Mouse (Mus musculus) mouse embryonic stem cell (cell line): ENCODE results near the gene Tnks1bp1.

Experiments used
- in situ Hi-C, 2 experiments: fragments of 300-500 bp; cut with MboI; formaldehyde crosslinking; loops; 1 replicate in 1 of 2; 3 replicates in 1 of 2; pipeline ENCODE4 v1.14.3; 2019 to 2020; ENCODE audit warnings: low sequenced_read_pairs in 2 of 2, low pct_unique_long_range_greater_than_20kb in 1 of 2, mixed read lengths in 1 of 2; ENCODE audit not compliant: unreplicated experiment in 1 of 2

Tnks1bp1 gene

DNA sequence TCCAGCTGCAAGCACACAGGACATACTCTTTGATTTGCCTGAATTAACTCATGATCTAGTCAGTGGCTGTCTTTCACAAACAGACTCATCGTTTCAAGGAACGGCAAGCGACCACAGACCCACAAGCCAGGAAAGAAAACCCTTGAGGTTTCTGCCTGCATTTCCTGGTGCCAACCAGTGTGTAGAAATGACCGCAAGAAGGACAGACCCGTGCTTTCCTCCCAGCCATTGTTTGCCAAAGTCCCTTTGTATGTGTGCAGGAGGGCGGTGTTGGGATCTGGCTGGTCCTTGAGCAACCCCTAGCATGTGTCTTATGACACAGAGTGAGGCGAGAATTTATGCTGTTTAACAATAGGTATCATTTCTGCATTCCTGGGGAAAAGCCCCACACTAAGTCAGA, 13.7 kb upstream of the Tnks1bp1 start:
- in situ Hi-C loops: no loop called here

GRCm38 (mm10) chr2:85036507-85037046, 11.2 kb upstream of the Tnks1bp1 start:
- in situ Hi-C loops: no loop called here

DNA sequence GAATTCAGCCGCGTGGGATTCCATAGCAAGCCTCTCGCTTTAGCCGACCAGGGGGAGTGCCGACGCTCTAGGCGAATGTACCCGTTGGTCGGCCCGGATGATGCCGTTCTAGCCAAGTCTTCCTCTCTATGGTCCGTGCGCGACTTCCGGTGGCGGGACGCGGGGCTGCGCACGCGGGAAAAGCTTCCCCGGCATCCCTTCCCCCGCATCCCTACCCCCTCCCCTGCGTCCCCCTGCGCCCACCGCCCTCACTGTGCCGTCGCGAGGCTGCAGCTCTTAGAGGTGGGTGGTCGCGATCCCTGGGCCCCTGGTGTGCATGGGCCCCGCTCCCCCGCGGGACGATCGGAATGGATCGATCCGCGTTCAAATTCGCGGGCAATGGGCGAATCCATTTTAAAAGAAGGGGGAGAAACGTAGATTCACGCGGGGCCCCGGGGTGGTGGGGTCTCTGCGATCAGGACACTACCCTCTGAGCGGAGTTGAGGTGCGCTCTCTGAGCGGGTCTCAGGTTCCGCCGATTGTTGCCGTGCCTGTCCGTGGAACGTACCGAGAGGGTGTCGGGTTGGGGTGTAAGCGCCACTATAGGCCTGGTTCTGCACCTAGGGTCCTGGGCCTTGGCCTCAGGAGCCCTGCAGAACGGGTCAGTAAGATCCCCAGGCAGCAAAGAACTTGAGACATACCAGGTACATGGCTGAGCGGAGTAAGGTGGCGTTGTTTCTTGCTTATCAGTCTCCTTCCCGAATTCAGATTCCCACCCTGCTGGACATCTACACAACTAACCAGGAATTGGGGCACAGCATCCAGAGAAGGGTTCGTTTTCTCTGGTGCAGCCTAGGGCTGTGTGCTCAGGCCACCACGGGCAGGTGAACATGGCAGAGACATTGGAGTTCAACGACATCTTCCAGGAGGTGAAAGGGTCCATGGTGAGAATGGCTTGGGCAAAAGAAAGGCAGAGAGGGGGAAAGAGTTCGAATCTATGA, 10.5 kb upstream of the Tnks1bp1 start, which contains the start of the genes Ssrp1 and P2rx3:
Gene Ssrp1, plus strand, starts transcription at position 188 of the 980 bp plus-strand sequence.
Gene P2rx3, minus strand, starts transcription at position 416 of the 980 bp plus-strand sequence.
- in situ Hi-C loops: no loop called here

- in situ Hi-C loops: no loop called here
These were observed 9.5 kb upstream of the Tnks1bp1 start for GRCm38 (mm10) chr2:85038336-85038735.

DNA sequence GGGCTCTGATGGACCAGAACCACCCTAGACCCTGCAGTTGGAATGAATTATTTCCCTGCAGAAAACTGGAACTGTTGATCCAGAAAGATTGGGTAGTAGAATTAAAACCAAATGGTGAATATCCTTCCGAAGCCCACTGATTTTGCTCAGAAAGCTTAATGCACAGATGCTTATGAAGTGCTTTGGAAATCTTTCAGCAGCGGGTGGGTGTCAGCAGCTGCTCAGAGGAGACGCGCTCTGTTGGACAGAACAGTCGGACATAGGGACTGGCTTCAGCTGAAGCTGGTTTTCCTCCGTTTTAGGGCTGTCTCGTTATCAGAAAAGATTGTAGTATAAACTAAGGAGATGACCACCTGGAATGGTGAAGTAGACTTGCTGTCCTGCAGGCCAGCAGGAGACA, 4.2 kb upstream of the Tnks1bp1 start:
- in situ Hi-C loops: no loop called here

DNA sequence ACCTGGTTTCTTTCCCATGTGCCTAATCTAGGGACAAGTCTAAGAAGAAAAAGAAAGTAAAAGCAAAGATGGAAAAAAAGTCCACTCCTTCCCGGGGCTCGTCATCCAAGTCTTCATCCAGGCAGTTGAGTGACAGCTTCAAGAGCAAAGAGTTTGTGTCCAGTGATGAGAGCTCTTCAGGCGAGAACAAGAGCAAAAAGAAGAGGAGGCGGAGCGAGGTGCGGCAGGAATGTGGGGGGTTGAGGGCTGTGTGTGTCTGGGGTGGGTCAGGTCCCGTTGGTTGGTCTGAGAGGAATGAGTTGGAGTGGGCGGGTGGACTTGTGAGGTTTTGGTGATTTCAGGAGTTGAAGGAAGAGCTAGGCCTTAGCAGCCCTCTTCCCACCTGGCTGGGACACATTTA, 1.6 kb upstream of the Tnks1bp1 start:
- in situ Hi-C loops: no loop called here

DNA sequence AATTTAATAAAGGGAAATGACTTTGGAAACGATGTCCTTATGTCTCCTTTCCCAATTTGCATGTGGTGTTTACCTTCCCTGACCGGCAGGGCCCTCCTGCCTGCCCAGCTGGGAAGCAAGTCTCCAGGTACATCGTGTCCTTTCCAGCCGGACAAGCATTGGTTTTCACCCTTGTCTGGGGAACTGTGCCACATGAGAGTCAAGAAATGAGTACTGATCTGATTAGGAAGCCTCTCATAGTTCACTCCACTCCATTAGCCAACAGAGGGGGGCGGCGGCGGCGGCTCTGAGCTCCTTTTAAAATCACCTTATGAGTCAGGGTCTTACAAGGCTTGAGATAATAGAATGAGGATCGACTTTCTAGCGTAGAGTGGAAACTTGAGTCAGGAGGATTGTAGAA, 741 bp upstream of the Tnks1bp1 start:
- in situ Hi-C loops: no loop called here

DNA sequence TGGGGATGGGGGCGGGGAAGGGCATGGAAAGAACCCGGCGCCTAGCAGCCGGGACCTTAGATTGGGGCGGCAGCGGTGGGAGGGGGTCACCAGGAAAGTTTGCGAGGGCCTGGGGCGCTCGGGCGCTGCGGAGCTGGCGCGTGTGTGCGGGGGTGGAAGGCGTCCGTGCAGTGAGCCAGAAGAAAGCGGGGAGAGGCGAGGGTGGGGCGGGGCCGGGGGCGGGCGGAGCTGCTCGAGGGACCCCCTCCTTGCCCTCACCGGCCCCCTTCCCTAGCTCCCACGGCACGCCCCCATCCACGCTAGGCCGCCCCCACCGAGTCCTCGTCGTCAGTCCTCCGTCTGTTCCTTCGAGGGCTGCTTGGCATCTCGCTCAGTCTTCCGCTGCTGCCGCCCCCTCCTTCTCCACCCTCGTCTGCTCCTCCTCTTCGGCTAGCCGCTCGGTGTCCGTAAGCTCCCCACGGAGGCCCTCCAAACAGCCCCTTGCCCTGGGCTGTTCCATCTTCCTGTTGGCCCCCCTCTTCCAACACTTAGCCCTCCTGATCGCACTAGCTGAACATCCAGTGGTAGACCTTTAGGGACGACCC, 438 bp downstream of the Tnks1bp1 start:
- in situ Hi-C loops: no loop called here

DNA sequence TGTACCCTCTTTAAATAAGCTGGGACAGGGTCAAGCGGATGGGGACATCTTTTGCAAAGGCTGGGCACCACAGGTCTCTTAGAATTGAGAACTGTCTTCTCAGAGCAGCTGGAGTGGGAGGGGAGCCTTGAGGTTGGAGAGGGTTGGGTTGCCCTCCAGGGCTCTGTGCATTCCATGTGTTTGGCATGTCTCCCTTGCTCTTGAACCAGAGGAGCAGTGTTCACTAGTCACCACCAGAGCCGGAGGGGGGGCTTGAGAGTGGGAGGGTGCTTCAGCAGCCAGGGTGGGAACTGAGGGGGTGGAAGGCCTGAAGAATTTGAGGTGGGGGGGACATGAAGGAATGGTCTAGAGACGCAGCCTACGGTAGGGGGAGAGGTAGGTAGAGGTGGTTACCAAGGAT, 1.5 kb downstream of the Tnks1bp1 start:
- in situ Hi-C loops: no loop called here

GRCm38 (mm10) chr2:85050001-85050634, 2.3 kb downstream of the Tnks1bp1 start:
- in situ Hi-C loops: no loop called here

DNA sequence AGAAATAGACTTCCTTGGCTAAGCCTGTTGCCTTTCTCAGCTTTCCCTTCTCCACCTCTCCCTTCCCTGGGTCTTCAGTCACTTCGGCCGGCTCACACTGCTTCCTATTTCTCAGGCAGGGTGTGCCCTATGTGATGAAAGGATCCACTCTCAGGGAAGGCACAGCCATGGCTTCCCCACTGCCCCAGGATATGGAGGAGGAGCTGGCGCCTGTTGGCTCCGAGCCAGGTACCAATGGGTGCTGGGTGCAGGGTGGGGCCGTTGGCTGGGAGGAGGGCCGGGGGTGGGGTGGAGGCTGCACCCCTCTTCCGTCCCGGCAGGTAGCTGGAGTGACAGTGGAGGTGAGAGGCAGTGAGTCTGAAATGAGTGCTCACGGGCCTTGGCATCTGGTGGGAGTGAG, 2.9 kb downstream of the Tnks1bp1 start:
- in situ Hi-C loops: no loop called here

DNA sequence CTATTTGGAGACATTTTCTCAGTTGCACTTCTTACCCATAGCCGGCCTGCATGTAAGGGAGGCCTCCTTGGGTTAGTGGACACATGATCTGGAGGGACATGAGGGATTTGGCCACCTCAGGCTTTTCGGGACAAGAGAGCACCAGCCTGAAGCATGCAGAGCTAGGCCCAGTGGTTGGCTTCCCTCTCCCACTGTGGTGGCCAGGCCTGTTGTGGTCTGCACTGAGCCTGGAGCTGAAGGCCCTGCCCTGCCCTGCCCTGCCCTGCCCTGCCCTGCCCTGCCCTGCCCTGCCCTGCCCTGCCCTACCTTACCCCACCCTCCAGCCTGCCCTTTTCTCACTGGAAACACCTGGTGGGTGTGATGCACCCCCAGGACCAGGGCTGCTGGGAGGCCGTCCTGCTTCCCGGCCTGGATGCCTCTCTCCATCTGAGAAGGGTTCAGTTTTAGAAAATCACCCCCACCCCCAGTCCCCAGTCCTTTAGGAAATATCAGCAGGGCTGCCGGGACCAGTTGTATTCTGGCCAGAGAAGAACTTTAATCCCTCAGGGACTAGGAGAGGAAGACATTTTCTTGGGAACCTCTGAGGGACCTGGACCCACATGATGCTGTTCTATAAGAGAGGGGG, 5.5 kb downstream of the Tnks1bp1 start:
- in situ Hi-C loops: no loop called here

GRCm38 (mm10) chr2:85056711-85057110, 8.9 kb downstream of the Tnks1bp1 start:
- in situ Hi-C loops: no loop called here

DNA sequence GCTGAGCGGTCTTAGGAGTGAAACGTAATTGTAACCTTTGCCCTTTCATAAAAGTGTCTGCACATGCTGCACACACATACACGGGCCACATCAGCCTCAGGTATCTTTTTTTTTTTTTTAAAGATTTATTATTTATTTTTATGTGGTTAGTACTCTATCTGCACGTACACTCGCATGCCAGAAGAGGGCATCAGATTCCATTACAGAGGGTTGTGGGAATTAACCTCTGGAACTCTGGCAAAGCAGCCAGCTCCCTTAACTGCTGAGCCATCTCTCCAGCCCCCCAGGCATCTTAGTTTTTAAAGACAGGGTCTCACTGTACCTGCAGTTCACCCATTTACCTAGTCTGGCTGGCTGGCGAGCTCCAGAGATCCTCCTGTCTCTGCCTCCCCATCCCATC, 11.9 kb downstream of the Tnks1bp1 start:
- in situ Hi-C loops: no loop called here

DNA sequence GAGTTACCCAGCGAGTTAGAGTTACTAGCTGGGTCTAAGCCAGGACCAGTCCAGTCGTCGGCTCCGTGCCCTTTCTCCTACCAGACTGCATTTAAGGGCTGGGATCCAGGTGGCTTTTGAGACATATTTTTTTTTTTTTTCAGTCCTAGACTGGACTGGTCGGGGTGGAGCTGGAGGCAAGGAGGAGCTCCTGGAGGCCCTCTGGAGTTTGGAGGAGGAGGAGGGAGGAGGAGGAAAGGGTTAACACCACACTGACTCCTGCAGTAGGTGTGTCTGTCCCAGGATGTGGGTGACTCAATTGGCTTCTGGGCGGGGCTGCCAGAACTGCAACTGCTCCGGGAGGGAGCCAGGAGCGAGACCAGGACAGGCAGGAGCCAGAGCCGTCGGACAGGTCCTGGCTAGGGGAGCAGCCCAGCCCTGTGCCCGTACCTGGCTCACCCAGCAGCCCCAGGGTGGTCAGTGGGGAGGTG, 12.8 kb downstream of the Tnks1bp1 start:
- in situ Hi-C loops: no loop called here

DNA sequence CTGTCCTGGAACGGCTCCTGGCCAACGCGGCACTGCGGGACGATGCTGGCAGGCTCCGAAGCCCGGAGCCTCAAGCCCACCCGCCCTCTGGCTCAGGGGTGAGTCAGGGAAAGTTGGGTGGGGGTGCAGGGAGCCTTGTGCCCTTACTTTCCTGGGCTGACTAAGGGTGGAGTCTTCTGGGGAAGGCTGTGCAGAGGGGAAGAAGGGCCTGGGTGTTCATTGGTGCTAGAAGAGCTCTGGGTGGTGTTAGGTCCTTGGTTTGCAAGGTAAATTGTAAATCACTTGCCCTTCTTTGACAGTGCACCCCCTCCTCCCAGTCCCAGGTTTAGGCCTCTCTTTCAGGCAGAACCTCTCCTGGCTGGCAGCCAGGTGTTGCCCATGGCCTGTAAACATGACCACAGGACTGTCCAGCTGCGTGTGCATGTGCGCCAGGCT, 13.3 kb downstream of the Tnks1bp1 start:
- in situ Hi-C loops: no loop called here

DNA sequence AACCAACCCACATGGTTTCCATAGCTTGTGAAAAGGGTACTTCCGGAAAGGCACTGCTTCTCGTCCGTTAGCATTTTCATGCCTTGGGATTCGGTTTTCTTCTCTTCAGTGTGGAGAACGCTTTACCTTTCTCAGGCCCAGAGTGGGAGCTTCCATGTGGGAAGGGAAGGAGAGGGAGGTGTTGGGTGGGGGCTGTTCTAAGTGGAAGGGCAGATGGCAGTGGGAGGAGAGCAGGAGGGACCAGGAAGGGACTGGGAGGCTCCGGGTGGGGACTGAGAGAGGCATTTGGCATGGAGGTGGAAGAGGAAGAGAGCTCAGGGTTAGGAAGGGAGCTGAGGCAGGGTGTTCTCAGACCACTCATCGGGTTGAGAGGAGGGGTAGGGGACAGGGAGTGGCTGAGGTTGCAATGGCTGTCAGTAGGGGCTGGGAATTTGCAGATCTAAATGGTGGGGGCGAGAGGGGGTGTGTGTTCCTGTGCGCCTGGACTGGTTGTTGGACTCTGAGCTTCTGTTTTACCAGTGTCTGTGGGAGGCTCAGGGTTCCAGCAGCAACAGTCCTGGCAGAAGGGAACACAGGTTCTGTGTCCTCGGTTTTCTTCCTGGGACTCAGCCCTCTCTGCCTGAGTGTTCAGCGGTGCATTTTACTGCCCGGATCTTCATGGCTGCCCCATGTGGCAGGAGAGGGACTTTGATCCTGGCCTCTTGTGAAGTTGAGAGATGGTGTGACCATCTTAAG, 17.5 kb downstream of the Tnks1bp1 start:
- in situ Hi-C loops: no loop called here

DNA sequence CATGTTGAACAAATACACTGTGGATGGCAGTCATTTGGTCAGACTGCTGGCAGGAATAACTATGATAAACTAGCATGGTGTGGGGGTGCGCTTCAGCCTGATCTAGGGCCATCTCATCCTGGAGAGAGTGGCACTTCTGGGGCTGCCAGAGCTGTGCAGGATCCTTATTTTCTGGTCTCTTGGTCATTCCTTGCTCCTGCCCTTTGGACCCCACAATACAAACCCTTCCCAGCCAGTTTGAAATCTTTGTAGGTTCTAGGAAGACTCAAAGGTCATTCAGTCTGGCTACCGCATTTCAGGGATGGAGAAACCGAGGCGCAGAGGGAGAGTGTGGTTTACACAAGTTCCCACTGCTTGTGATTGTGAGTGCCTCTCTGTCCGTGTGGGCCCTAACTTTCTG, 19.1 kb downstream of the Tnks1bp1 start:
- in situ Hi-C loops: no loop called here
